Mouse (Mus musculus) C2C12 (cell line): ENCODE data around the gene Fto.

ENCODE experiments used
- CEBPB ChIP-seq: IDR thresholded peaks from one replicate; pipeline ENCODE4 v1.6.1; 2011; ENCODE audit warnings: low read depth, mild to moderate bottlenecking, control low read depth, moderate library complexity
- CTCF ChIP-seq: IDR thresholded peaks from one replicate; pipeline ENCODE4 v1.5.1; 2011; ENCODE audit not compliant: control insufficient read depth, insufficient read depth, insufficient read length
- FOSL1 ChIP-seq: IDR thresholded peaks from one replicate; pipeline ENCODE4 v1.8.0; 2011; ENCODE audit warnings: mild to moderate bottlenecking, low read length; ENCODE audit not compliant: poor library complexity, insufficient read depth, severe bottlenecking
- USF1 ChIP-seq: IDR thresholded peaks from one replicate; pipeline ENCODE4 v1.6.1; 2011; ENCODE audit warnings: low read depth, mild to moderate bottlenecking, control low read depth, moderate library complexity

DNA sequence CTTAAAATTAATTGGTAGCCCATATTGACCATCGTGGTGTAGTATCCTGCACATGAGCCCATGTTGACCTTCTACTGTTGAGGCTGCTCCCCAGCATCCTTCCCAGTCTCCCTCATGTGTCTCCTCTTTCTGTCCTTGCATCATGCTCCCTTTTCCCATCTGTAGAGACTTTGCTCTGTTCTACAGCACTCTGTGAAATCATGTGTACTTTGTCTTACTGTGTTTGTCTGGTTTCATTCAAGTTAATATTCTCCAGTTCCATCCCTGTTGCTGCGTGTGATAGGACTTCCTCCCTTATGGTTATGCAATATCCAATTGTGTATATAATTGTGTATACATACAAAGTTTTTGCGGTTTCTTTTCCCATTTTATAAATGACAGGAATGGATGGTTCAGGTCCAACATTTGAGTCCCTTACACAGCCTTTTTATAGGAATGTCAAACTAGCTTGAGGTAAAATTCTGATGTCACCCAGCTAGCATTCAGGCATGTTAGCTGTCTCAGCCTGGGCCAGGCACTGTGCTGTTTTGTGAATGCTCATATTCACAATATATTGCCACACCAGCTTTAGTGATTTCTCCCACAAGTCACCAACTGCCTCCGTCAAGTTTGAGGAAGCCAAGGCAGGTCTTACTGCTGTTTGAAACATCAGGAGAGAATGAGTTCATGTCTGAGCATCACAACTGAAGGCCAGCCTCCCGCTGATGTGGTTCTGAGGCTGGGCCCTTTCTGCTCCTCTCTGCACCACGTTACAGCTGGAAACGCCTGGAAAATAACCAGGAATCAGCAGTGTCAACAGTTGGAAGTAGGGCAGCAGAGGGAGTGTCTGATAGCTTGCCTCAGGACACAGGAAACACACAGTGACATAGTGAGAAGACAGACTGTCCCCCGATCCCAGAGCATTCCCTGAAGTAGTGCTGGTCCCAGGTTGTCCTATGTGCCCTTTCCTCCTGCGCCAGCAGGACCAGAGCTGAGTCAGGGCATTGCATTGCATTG is 90.0 kb downstream of the Fto start:
- TF ChIP-seq CTCF (no peak), USF1 (no peak), FOSL1 (no peak), CEBPB (no peak)
